Mouse (Mus musculus): ENCODE measurements at regions not wholly inside any gene's neighbourhood (a gene's known extent, or its start where the extent isn't known, plus 50 kb on each side); places are given as distances from the start of the nearest gene placed in this dataset.
A peak's percentile ranks its signal among the peaks of the same experiment; 100 is the strongest.

DNA sequence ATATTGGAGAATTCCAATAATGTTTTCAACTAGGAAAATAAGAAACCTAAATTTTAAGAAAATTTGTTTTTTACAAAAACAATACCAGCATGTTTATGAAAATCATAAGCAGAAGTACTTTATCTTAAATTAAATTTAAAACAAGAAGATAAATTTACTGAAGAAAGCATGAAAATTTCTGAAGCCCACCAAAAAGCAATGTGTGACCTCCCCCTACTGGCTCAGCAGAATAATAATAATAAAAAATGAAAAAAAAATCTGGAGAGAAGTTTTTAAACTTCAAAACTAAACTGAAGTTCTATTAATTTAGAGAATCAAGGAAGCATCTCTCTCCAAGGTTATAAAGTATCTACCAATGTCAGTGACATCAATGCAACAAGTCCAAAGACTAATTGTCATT, 153.2 kb upstream of the Gbe1 start:
- H3K27me3 ChIP-seq (ENCODE audit: control insufficient read depth, insufficient read depth, low read length) = no peaks in the 10 kb centered on the region
- ATAC-seq (ENCODE audit: insufficient read depth, low read depth) = no peak
- no peak overlapping the region for H3K4me3 ChIP-seq (ENCODE audit: low read depth, low read length)

DNA sequence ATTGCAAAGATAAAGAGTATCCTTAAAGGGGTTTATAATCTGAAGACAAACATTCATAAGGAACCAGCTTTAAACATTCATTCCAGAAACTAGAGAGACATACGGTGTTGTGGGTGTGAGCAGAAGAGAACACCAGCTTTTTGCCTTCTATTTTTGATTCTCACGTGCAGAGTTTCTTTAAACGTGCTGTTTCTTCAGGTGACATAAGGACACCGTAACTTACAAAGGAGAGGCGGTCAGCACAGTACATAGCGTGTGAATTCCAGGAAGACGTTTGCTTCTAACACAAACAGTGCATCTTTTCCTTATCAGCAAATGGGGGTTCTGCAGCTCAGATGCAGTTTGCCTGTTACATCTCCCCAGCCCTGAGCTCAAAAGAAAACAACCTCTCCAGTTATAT, 138.6 kb upstream of the Gbe1 start:
- H3K4me2 ChIP-seq (ENCODE audit: low read depth, low read length) = peak overlapping the region; percentile 13; the same call in 1 of the 2 replicates
- H3K4me1 ChIP-seq (ENCODE audit: control insufficient read depth, insufficient read depth) = peaks cover 7% of the 10 kb centered on the region; the same call in 1 of the 2 replicates
- no peaks in the 10 kb centered on the region for H3K9me3 ChIP-seq (replicated peaks; ENCODE audit: control insufficient read depth, low read length)
- DNase-seq (ENCODE audit: low spot score) (no peak), ATAC-seq (ENCODE audit: insufficient read depth, low read depth) (0 out of 2 replicates have a peak, but pooled peaks have one; percentile 24)
- no peaks in the 10 kb centered on the region for H3K36me3 ChIP-seq (replicated peaks; ENCODE audit: control insufficient read depth, insufficient read depth, low read length)
- 17% methylated on average over 7 of the region's 7 CpGs for WGBS
- no peak overlapping the region for H3K27ac ChIP-seq (ENCODE audit: low read depth)
- H3K27me3 ChIP-seq (ENCODE audit: control insufficient read depth, insufficient read depth, low read length) = no peaks in the 10 kb centered on the region
- TF ChIP-seq EP300 (IDR thresholded peaks at IDR 0.05; ENCODE audit: low read depth) = no peak
- TF ChIP-seq CTCF (IDR thresholded peaks at IDR 0.05; ENCODE audit: low read depth) = no peak
- H3K4me3 ChIP-seq (ENCODE audit: low read depth, low read length) = no peak overlapping the region
- H3K9ac ChIP-seq (replicated peaks; ENCODE audit: low read depth, low read length) = no peak overlapping the region; the same call in 1 of the 2 replicates

More for the DNA sequence above, 153.2 kb upstream of the Gbe1 start:
- H3K4me2 ChIP-seq (ENCODE audit: low read depth, low read length) = no peak overlapping the region
- no peaks in the 10 kb centered on the region for H3K9me3 ChIP-seq (replicated peaks; ENCODE audit: control insufficient read depth, low read length)
- no peak overlapping the region for H3K27ac ChIP-seq (ENCODE audit: low read depth)
- H3K36me3 ChIP-seq (replicated peaks; ENCODE audit: control insufficient read depth, insufficient read depth, low read length) = no peaks in the 10 kb centered on the region
- no peak for TF ChIP-seq EP300 (IDR thresholded peaks at IDR 0.05; ENCODE audit: low read depth)
- TF ChIP-seq CTCF (IDR thresholded peaks at IDR 0.05; ENCODE audit: low read depth) = no peak
- DNase-seq (ENCODE audit: low spot score) = no peak
- H3K9ac ChIP-seq (replicated peaks; ENCODE audit: low read depth, low read length) = no peak overlapping the region
- no peaks in the 10 kb centered on the region for H3K4me1 ChIP-seq (ENCODE audit: control insufficient read depth, insufficient read depth)

DNA sequence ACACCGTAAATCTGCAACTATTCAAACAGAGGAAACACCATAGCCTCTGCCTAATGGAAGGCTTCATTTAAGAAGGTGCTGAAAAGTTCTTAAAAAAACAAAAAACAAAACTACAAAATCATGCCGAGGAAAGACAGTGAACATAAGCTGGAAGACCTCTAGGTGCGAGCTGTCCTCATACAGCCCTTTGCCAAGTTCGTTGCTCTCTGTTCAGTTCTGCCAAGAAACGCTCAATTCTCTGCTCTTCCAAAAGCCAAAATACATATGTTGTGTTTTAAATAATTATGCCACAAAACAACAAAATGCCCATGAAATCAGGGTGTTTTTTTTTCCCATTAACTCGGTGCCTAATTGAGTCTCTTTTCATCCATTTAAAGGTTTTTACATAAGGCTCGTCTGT, 134.8 kb upstream of the Gbe1 start:
- H3K9ac ChIP-seq (replicated peaks; ENCODE audit: low read depth, low read length) = no peak overlapping the region
- DNase-seq (ENCODE audit: low spot score) (no peak), ATAC-seq (ENCODE audit: insufficient read depth, low read depth) (no peak)
- WGBS = 66% methylated on average over 7 of the region's 7 CpGs
- H3K36me3 ChIP-seq (replicated peaks; ENCODE audit: control insufficient read depth, insufficient read depth, low read length) = no peaks in the 10 kb centered on the region
- TF ChIP-seq CTCF (IDR thresholded peaks at IDR 0.05; ENCODE audit: low read depth) (no peak), EP300 (IDR thresholded peaks at IDR 0.05; ENCODE audit: low read depth) (no peak)
- H3K9me3 ChIP-seq (replicated peaks; ENCODE audit: control insufficient read depth, low read length) = no peaks in the 10 kb centered on the region
- H3K27me3 ChIP-seq (ENCODE audit: control insufficient read depth, insufficient read depth, low read length) = no peaks in the 10 kb centered on the region
- no peak overlapping the region for H3K27ac ChIP-seq (ENCODE audit: low read depth)
- H3K4me2 ChIP-seq (ENCODE audit: low read depth, low read length) = no peak overlapping the region
- H3K4me1 ChIP-seq (ENCODE audit: control insufficient read depth, insufficient read depth) = peaks cover 7% of the 10 kb centered on the region; the same call in 1 of the 2 replicates
- no peak overlapping the region for H3K4me3 ChIP-seq (ENCODE audit: low read depth, low read length)

DNA sequence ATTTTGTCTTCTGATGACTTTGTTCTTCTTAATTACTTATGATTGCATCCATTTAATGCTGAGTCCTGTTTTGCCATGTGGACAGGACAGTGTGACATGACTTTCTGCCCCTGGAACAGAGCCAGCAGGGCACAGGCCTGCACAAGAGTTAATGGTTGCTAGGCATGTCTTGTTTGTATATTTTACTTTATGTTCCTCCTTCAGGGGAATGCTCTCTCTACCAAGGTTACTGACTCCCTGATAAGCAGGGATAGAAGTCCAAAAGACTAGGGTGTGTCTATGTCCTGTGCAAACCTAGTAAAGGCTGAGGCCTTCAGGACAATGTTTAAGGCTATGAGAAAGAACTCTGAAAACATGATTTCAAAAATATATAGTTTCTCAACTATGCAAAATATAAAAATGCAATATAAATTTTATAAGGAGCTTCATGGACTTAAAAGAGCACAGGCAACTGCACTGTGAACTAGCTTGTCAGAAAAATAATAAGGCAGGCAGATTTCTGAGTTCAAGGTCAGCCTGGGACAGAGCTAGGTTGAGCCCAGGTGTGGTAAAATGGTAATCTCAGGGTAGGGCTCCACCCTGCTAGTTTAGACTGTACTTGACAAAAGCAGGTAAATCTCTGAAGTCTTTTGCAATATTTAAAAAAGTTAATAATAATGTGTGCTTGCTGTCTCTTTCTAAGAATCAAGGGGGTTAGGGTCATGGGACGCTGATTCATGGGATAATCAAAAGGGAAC, 99.7 kb upstream of the Gbe1 start:
- no peak overlapping the region for H3K9ac ChIP-seq (replicated peaks; ENCODE audit: low read depth, low read length)
- H3K4me1 ChIP-seq (ENCODE audit: control insufficient read depth, insufficient read depth) = no peaks in the 10 kb centered on the region
- DNase-seq (ENCODE audit: low spot score) = no peak
- H3K27ac ChIP-seq (ENCODE audit: low read depth) = no peak overlapping the region
- no peaks in the 10 kb centered on the region for H3K36me3 ChIP-seq (replicated peaks; ENCODE audit: control insufficient read depth, insufficient read depth, low read length)
- WGBS = 82% methylated on average over 1 of the region's 1 CpGs
- no peaks in the 10 kb centered on the region for H3K27me3 ChIP-seq (ENCODE audit: control insufficient read depth, insufficient read depth, low read length)
- TF ChIP-seq CTCF (IDR thresholded peaks at IDR 0.05; ENCODE audit: low read depth) = no peak
- ATAC-seq (ENCODE audit: insufficient read depth, low read depth) = no peak
- H3K4me3 ChIP-seq (ENCODE audit: low read depth, low read length) = no peak overlapping the region
- H3K9me3 ChIP-seq (replicated peaks; ENCODE audit: control insufficient read depth, low read length) = 0 out of 2 replicates have a peak, but pooled peaks cover 7% of the 10 kb centered on the region
- H3K4me2 ChIP-seq (ENCODE audit: low read depth, low read length) = no peak overlapping the region

DNA sequence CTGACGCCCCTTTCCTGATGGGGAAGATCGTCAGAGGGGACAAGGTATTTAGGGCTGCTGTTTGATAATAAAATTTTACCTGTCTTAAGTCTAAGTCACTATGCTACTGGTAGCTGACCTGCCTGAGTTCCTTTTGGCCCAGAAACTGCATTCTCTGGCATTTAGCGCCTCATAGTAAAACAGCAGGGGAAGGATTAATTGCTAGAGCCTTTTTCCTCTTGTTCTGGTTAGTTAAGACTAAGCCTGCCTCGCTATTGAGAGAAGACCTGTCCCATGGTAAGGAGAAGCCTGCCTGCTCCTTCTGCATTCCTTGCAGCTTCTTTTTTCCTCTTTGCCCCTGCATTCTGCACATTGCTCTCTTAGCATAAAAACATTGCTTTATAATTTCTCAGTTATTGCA, 98.9 kb upstream of the Gbe1 start:
- 37% methylated on average over 4 of the region's 4 CpGs for WGBS
- H3K36me3 ChIP-seq (replicated peaks; ENCODE audit: control insufficient read depth, insufficient read depth, low read length) = no peaks in the 10 kb centered on the region
- TF ChIP-seq CTCF (IDR thresholded peaks at IDR 0.05; ENCODE audit: low read depth) = no peak
- no peak for TF ChIP-seq EP300 (IDR thresholded peaks at IDR 0.05; ENCODE audit: low read depth)

More for the DNA sequence above, 98.9 kb upstream of the Gbe1 start:
- Histone ChIP-seq H3K4me1 (ENCODE audit: control insufficient read depth, insufficient read depth) (no peaks in the 10 kb centered on the region), H3K9me3 (replicated peaks; ENCODE audit: control insufficient read depth, low read length) (0 out of 2 replicates have a peak, but pooled peaks cover 7% of the 10 kb centered on the region), H3K9ac (replicated peaks; ENCODE audit: low read depth, low read length) (no peak overlapping the region), H3K27me3 (ENCODE audit: control insufficient read depth, insufficient read depth, low read length) (no peaks in the 10 kb centered on the region), H3K4me2 (ENCODE audit: low read depth, low read length) (no peak overlapping the region), H3K27ac (ENCODE audit: low read depth) (no peak overlapping the region), H3K4me3 (ENCODE audit: low read depth, low read length) (no peak overlapping the region)
- DNase-seq (ENCODE audit: low spot score) (no peak), ATAC-seq (ENCODE audit: insufficient read depth, low read depth) (no peak)
